Mouse (Mus musculus) midbrain, embryonic 13.5 days (tissue): ENCODE data around the gene Rad51b. TPM values are rescaled to one million over a fixed set of nuclear protein-coding genes. Genes with fewer than 3 reads are reported as not detected.

Experiments
- ATAC-seq: fragments of 200-750 bp; cut with Nextera tagmentation; 2 replicates; pipeline ENCODE4 v1.8.0; 2017; ENCODE audit warnings: mild to moderate bottlenecking, moderate TSS enrichment, moderate library complexity
- H3K27ac ChIP-seq: fragments of 300-500 bp; sonication (generic); 2 replicates; pipeline ENCODE4 v1.5.1; 2015; ENCODE audit warnings: inconsistent platforms, mild to moderate bottlenecking, moderate library complexity
- H3K27me3 ChIP-seq: fragments of 300-500 bp; sonication (generic); 2 replicates; pipeline ENCODE4 v1.6.1; 2015; ENCODE audit warnings: mild to moderate bottlenecking, inconsistent platforms
- H3K36me3 ChIP-seq: fragments of 300-500 bp; sonication (generic); 2 replicates; pipeline ENCODE4 v1.6.1; 2015; ENCODE audit warnings: mild to moderate bottlenecking, inconsistent platforms
- H3K4me1 ChIP-seq: fragments of 300-500 bp; sonication (generic); replicated peaks from 2 replicates; pipeline ENCODE4 v1.6.1; 2015; ENCODE audit warnings: inconsistent platforms
- H3K4me2 ChIP-seq: fragments of 300-500 bp; sonication (generic); replicated peaks from 2 replicates; pipeline ENCODE4 v1.6.1; 2015; ENCODE audit warnings: moderate library complexity, mild to moderate bottlenecking, inconsistent platforms
- H3K4me3 ChIP-seq: fragments of 300-500 bp; sonication (generic); replicated peaks from 2 replicates; pipeline ENCODE4 v1.5.1; 2015; ENCODE audit warnings: mild to moderate bottlenecking, inconsistent platforms
- H3K9ac ChIP-seq: fragments of 300-500 bp; sonication (generic); replicated peaks from 2 replicates; pipeline ENCODE4 v1.6.1; 2015; ENCODE audit warnings: mild to moderate bottlenecking, inconsistent platforms
- H3K9me3 ChIP-seq: fragments of 300-500 bp; sonication (generic); 2 replicates; pipeline ENCODE4 v1.6.1; 2016; ENCODE audit warnings: mild to moderate bottlenecking, inconsistent platforms
- WGBS: fragments of 180-500 bp; shearing (Covaris S2); methylation state at CpG from one replicate; pipeline ENCODE4 v1.1.7; 2015; 5-methylcytosine and 5-hydroxymethylcytosine counted together
- polyA plus RNA-seq: library from polyadenylated mRNA; unstranded; fragments of >200 nt; fragmentation: Nextera tagmentation; extraction: Ambion mirVana; gene quantifications from 2 replicates; pipeline ENCODE4 v1.2.1, GENCODE M21; 2015

The Rad51b gene
- polyA plus RNA-seq, 1 experiment from 2014 or later = 3.2 TPM

- no peak overlapping the region for H3K27ac ChIP-seq
- H3K9me3 ChIP-seq = no peaks in the 10 kb centered on the region
- no peaks in the 10 kb centered on the region for H3K4me1 ChIP-seq
- no peak overlapping the region for H3K4me2 ChIP-seq
- H3K27me3 ChIP-seq = no peaks in the 10 kb centered on the region
- H3K9ac ChIP-seq = no peak overlapping the region
- no peaks in the 10 kb centered on the region for H3K36me3 ChIP-seq
- WGBS = 67% methylated on average over 7 of the region's 7 CpGs
- no peak overlapping the region for H3K4me3 ChIP-seq
- ATAC-seq = no peak
These were observed 253.1 kb downstream of the Rad51b start for GRCm38 (mm10) chr12:79550049-79550682.

- H3K9me3 ChIP-seq = no peaks in the 10 kb centered on the region
- no peak overlapping the region for H3K4me2 ChIP-seq
- H3K36me3 ChIP-seq = no peaks in the 10 kb centered on the region
- ATAC-seq = no peak
- H3K27ac ChIP-seq = no peak overlapping the region
- WGBS = 85% methylated on average over 1 of the region's 1 CpGs
- H3K9ac ChIP-seq = no peak overlapping the region
- H3K27me3 ChIP-seq = no peaks in the 10 kb centered on the region
- H3K4me1 ChIP-seq = no peaks in the 10 kb centered on the region
- no peak overlapping the region for H3K4me3 ChIP-seq
These were observed 254.2 kb downstream of the Rad51b start for GRCm38 (mm10) chr12:79551274-79551673.

GRCm38 (mm10) chr12:79553056-79553455 is 256.0 kb downstream of the Rad51b start:
- Histone ChIP-seq H3K27me3 (no peaks in the 10 kb centered on the region), H3K36me3 (no peaks in the 10 kb centered on the region), H3K4me2 (no peak overlapping the region), H3K27ac (no peak overlapping the region), H3K9ac (no peak overlapping the region), H3K4me1 (no peaks in the 10 kb centered on the region), H3K9me3 (no peaks in the 10 kb centered on the region), H3K4me3 (no peak overlapping the region)
- ATAC-seq = no peak

GRCm38 (mm10) chr12:79557904-79558303 is 260.8 kb downstream of the Rad51b start:
- H3K9me3 ChIP-seq = no peaks in the 10 kb centered on the region
- no peak overlapping the region for H3K4me3 ChIP-seq
- ATAC-seq = no peak
- no peaks in the 10 kb centered on the region for H3K4me1 ChIP-seq
- H3K27me3 ChIP-seq = no peaks in the 10 kb centered on the region
- no peak overlapping the region for H3K4me2 ChIP-seq
- H3K27ac ChIP-seq = no peak overlapping the region
- H3K9ac ChIP-seq = no peak overlapping the region
- H3K36me3 ChIP-seq = no peaks in the 10 kb centered on the region
- 88% methylated on average over 5 of the region's 5 CpGs for WGBS

GRCm38 (mm10) chr12:79558711-79559110 is 261.6 kb downstream of the Rad51b start:
- no peaks in the 10 kb centered on the region for H3K27me3 ChIP-seq
- no peak overlapping the region for H3K4me2 ChIP-seq
- 88% methylated on average over 3 of the region's 3 CpGs for WGBS
- H3K9me3 ChIP-seq = no peaks in the 10 kb centered on the region
- ATAC-seq = no peak
- no peaks in the 10 kb centered on the region for H3K36me3 ChIP-seq
- H3K27ac ChIP-seq = no peak overlapping the region
- H3K4me3 ChIP-seq = no peak overlapping the region
- no peaks in the 10 kb centered on the region for H3K4me1 ChIP-seq
- H3K9ac ChIP-seq = no peak overlapping the region

- H3K4me2 ChIP-seq = no peak overlapping the region
- ATAC-seq = no peak
- no peak overlapping the region for H3K27ac ChIP-seq
- no peaks in the 10 kb centered on the region for H3K4me1 ChIP-seq
- no peak overlapping the region for H3K4me3 ChIP-seq
- no peaks in the 10 kb centered on the region for H3K9me3 ChIP-seq
- WGBS = 65% methylated on average over 4 of the region's 4 CpGs
- H3K9ac ChIP-seq = no peak overlapping the region
- H3K27me3 ChIP-seq = no peaks in the 10 kb centered on the region
- no peaks in the 10 kb centered on the region for H3K36me3 ChIP-seq
These were observed 262.4 kb downstream of the Rad51b start for GRCm38 (mm10) chr12:79559410-79560015.

- 90% methylated on average over 8 of the region's 8 CpGs for WGBS
- ATAC-seq = no peak
These were observed 263.1 kb downstream of the Rad51b start for GRCm38 (mm10) chr12:79560084-79560699.

GRCm38 (mm10) chr12:79560893-79561292 is 263.8 kb downstream of the Rad51b start:
- H3K9ac ChIP-seq = no peak overlapping the region
- no peak overlapping the region for H3K4me2 ChIP-seq
- no peaks in the 10 kb centered on the region for H3K36me3 ChIP-seq
- 93% methylated on average over 4 of the region's 4 CpGs for WGBS
- no peaks in the 10 kb centered on the region for H3K27me3 ChIP-seq
- H3K4me3 ChIP-seq = no peak overlapping the region
- no peaks in the 10 kb centered on the region for H3K9me3 ChIP-seq
- H3K4me1 ChIP-seq = no peaks in the 10 kb centered on the region
- ATAC-seq = no peak
- no peak overlapping the region for H3K27ac ChIP-seq

More at GRCm38 (mm10) chr12:79560084-79560699, 263.1 kb downstream of the Rad51b start:
- no peaks in the 10 kb centered on the region for H3K4me1 ChIP-seq
- no peak overlapping the region for H3K27ac ChIP-seq
- H3K9me3 ChIP-seq = no peaks in the 10 kb centered on the region
- no peaks in the 10 kb centered on the region for H3K36me3 ChIP-seq
- H3K27me3 ChIP-seq = no peaks in the 10 kb centered on the region
- no peak overlapping the region for H3K4me2 ChIP-seq
- H3K9ac ChIP-seq = no peak overlapping the region
- no peak overlapping the region for H3K4me3 ChIP-seq

GRCm38 (mm10) chr12:79574159-79575040 is 277.3 kb downstream of the Rad51b start:
- 49% methylated on average over 6 of the region's 6 CpGs for WGBS
- no peaks in the 10 kb centered on the region for H3K27me3 ChIP-seq

GRCm38 (mm10) chr12:79575041-79575541 is 278.0 kb downstream of the Rad51b start:
- no peak for ATAC-seq

More at GRCm38 (mm10) chr12:79574159-79575040, 277.3 kb downstream of the Rad51b start:
- peaks cover 3% of the 10 kb centered on the region; the same call in 1 of the 2 replicates for H3K4me1 ChIP-seq
- H3K4me3 ChIP-seq = no peak overlapping the region
- no peak overlapping the region for H3K27ac ChIP-seq
- H3K36me3 ChIP-seq = no peaks in the 10 kb centered on the region
- H3K4me2 ChIP-seq = no peak overlapping the region
- H3K9ac ChIP-seq = no peak overlapping the region
- H3K9me3 ChIP-seq = peaks cover 5% of the 10 kb centered on the region
- no peak for ATAC-seq

GRCm38 (mm10) chr12:79577525-79577924 is 280.4 kb downstream of the Rad51b start:
- no peak for ATAC-seq
- Histone ChIP-seq H3K4me2 (no peak overlapping the region), H3K4me1 (peaks cover 3% of the 10 kb centered on the region; the same call in 1 of the 2 replicates), H3K9ac (no peak overlapping the region), H3K27ac (no peak overlapping the region), H3K27me3 (no peaks in the 10 kb centered on the region), H3K36me3 (no peaks in the 10 kb centered on the region), H3K9me3 (no peaks in the 10 kb centered on the region), H3K4me3 (no peak overlapping the region)
- WGBS = 93% methylated on average over 2 of the region's 2 CpGs

More at GRCm38 (mm10) chr12:79575041-79575541, 278.0 kb downstream of the Rad51b start:
- Histone ChIP-seq H3K4me2 (no peak overlapping the region), H3K36me3 (no peaks in the 10 kb centered on the region), H3K4me3 (no peak overlapping the region), H3K27me3 (no peaks in the 10 kb centered on the region), H3K4me1 (peaks cover 3% of the 10 kb centered on the region; the same call in 1 of the 2 replicates), H3K9ac (no peak overlapping the region), H3K27ac (no peak overlapping the region), H3K9me3 (peaks cover 5% of the 10 kb centered on the region)
- WGBS = 61% methylated on average over 7 of the region's 7 CpGs
